Mouse (Mus musculus): Measurements from ENCODE around the gene Gm525. TPM values are rescaled to one million over a fixed set of nuclear protein-coding genes. Genes with fewer than 3 reads are reported as not detected.

The Gm525 gene
- polyA plus RNA-seq, 1 experiment: not detected

GRCm38 (mm10) chr11:89068649-89069048 lies 5.0 kb upstream of the Gm525 start:
- TF ChIP-seq POLR2A (IDR thresholded peaks at IDR 0.05; ENCODE audit: low read depth, low read length) (no peak), CTCF (IDR thresholded peaks at IDR 0.05; ENCODE audit: extremely low read depth, insufficient read length, insufficient replicate concordance, low read depth, low read length) (no peak)
- no peak overlapping the region for H3K27ac ChIP-seq (ENCODE audit: insufficient read depth, low read depth, low read length)
- no peaks in the 10 kb centered on the region for H3K4me1 ChIP-seq (ENCODE audit: control insufficient read depth, insufficient read depth, insufficient read length, low read length)
- no peak overlapping the region for H3K4me3 ChIP-seq (ENCODE audit: low read depth, low read length)
- WGBS: 89% methylated on average over 14 of the region's 14 CpGs
- H3K27me3 ChIP-seq (ENCODE audit: control insufficient read depth, insufficient read depth, low read length): no peaks in the 10 kb centered on the region
- no peaks in the 10 kb centered on the region for H3K36me3 ChIP-seq (ENCODE audit: control insufficient read depth, insufficient read depth, low read length)

DNA sequence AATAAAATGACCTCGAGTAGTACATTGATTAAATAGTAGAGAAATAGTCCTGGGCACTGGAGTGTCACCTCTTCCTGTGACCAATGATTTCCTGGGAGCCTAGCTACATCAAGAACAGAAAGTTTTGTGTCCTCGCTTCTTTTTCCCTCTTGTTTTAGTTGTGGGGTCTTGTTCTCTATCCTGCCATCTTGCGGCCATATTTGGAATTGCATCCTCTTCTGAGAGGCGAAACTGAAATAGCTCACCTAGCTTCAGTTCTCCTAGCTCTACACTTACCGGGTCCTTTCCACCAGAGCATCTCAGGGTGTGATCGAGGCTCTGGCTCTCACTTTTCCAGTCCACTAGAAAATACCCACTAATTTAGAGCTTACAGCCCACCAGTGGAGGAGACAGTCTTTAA lies 4.3 kb upstream of the Gm525 start:
- Histone ChIP-seq H3K27me3 (ENCODE audit: control insufficient read depth, insufficient read depth, low read length) (no peaks in the 10 kb centered on the region), H3K4me1 (ENCODE audit: control insufficient read depth, insufficient read depth, insufficient read length, low read length) (no peaks in the 10 kb centered on the region), H3K27ac (ENCODE audit: insufficient read depth, low read depth, low read length) (no peak overlapping the region), H3K4me3 (ENCODE audit: low read depth, low read length) (no peak overlapping the region), H3K36me3 (ENCODE audit: control insufficient read depth, insufficient read depth, low read length) (no peaks in the 10 kb centered on the region)
- WGBS: 9% methylated on average over 6 of the region's 6 CpGs
- TF ChIP-seq POLR2A (IDR thresholded peaks at IDR 0.05; ENCODE audit: low read depth, low read length) (no peak), CTCF (IDR thresholded peaks at IDR 0.05; ENCODE audit: extremely low read depth, insufficient read length, insufficient replicate concordance, low read depth, low read length) (peak; percentile 41; the same call in 1 of the 2 replicates)

- Histone ChIP-seq H3K27ac (ENCODE audit: insufficient read depth, low read depth, low read length) (no peak overlapping the region), H3K4me3 (ENCODE audit: low read depth, low read length) (no peak overlapping the region), H3K4me1 (ENCODE audit: control insufficient read depth, insufficient read depth, insufficient read length, low read length) (no peaks in the 10 kb centered on the region), H3K27me3 (ENCODE audit: control insufficient read depth, insufficient read depth, low read length) (no peaks in the 10 kb centered on the region), H3K36me3 (ENCODE audit: control insufficient read depth, insufficient read depth, low read length) (no peaks in the 10 kb centered on the region)
- no peak for TF ChIP-seq POLR2A (IDR thresholded peaks at IDR 0.05; ENCODE audit: low read depth, low read length)
- no peak for TF ChIP-seq CTCF (IDR thresholded peaks at IDR 0.05; ENCODE audit: extremely low read depth, insufficient read length, insufficient replicate concordance, low read depth, low read length)
- WGBS: 66% methylated on average over 5 of the region's 5 CpGs
These were observed 2.1 kb upstream of the Gm525 start for GRCm38 (mm10) chr11:89071522-89071921.

DNA sequence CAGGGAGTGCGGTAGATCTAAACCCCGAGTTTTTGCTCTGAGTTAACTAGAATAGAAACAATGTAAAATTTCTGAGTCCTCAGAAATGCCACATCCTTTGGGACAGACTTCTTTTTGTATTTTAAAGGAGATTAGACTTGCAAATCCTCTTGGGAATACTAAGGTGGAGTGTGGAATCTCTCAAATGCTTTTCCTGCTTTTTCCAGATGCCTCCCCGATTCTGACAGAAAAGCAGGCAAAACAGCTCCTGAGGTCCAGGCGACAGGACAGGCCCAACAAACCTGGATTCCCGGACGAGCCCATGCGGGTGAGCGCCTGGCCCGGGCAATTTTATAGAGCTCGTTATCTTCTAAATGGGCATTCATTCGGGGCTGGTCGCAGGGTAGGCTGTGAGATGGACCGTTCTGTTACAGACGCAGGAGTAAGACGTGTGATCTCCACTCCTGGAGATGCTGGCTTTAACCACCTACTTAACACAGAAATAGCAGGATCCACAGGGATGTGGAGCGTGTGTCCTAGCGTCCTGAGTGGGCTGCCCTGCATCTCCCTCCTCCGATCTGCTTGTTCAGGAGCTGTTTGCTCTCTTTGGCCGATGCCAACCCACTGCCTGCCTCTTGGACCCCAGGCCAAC lies 1.3 kb downstream of the Gm525 start:
- TF ChIP-seq POLR2A (IDR thresholded peaks at IDR 0.05; ENCODE audit: low read depth, low read length): no peak
- TF ChIP-seq CTCF (IDR thresholded peaks at IDR 0.05; ENCODE audit: extremely low read depth, insufficient read length, insufficient replicate concordance, low read depth, low read length): no peak
- no peak overlapping the region for H3K27ac ChIP-seq (ENCODE audit: insufficient read depth, low read depth, low read length)
- 73% methylated on average over 19 of the region's 19 CpGs for WGBS
- no peaks in the 10 kb centered on the region for H3K36me3 ChIP-seq (ENCODE audit: control insufficient read depth, insufficient read depth, low read length)
- H3K4me1 ChIP-seq (ENCODE audit: control insufficient read depth, insufficient read depth, insufficient read length, low read length): no peaks in the 10 kb centered on the region
- no peak overlapping the region for H3K4me3 ChIP-seq (ENCODE audit: low read depth, low read length)
- no peaks in the 10 kb centered on the region for H3K27me3 ChIP-seq (ENCODE audit: control insufficient read depth, insufficient read depth, low read length)

- Histone ChIP-seq H3K4me1 (ENCODE audit: control insufficient read depth, insufficient read depth, insufficient read length, low read length) (no peaks in the 10 kb centered on the region), H3K4me3 (ENCODE audit: low read depth, low read length) (no peak overlapping the region), H3K36me3 (ENCODE audit: control insufficient read depth, insufficient read depth, low read length) (no peaks in the 10 kb centered on the region), H3K27ac (ENCODE audit: insufficient read depth, low read depth, low read length) (no peak overlapping the region), H3K27me3 (ENCODE audit: control insufficient read depth, insufficient read depth, low read length) (no peaks in the 10 kb centered on the region)
- WGBS: 49% methylated on average over 4 of the region's 4 CpGs
- TF ChIP-seq CTCF (IDR thresholded peaks at IDR 0.05; ENCODE audit: extremely low read depth, insufficient read length, insufficient replicate concordance, low read depth, low read length) (no peak), POLR2A (IDR thresholded peaks at IDR 0.05; ENCODE audit: low read depth, low read length) (no peak)
These were observed 2.8 kb downstream of the Gm525 start for GRCm38 (mm10) chr11:89076370-89076821.

- WGBS: 70% methylated on average over 8 of the region's 8 CpGs
- TF ChIP-seq POLR2A (IDR thresholded peaks at IDR 0.05; ENCODE audit: low read depth, low read length) (no peak), CTCF (IDR thresholded peaks at IDR 0.05; ENCODE audit: extremely low read depth, insufficient read length, insufficient replicate concordance, low read depth, low read length) (no peak)
- Histone ChIP-seq H3K4me1 (ENCODE audit: control insufficient read depth, insufficient read depth, insufficient read length, low read length) (no peaks in the 10 kb centered on the region), H3K27me3 (ENCODE audit: control insufficient read depth, insufficient read depth, low read length) (no peaks in the 10 kb centered on the region), H3K36me3 (ENCODE audit: control insufficient read depth, insufficient read depth, low read length) (no peaks in the 10 kb centered on the region), H3K27ac (ENCODE audit: insufficient read depth, low read depth, low read length) (0 out of 2 replicates have a peak overlapping the region, but pooled peaks have one; percentile 19), H3K4me3 (ENCODE audit: low read depth, low read length) (no peak overlapping the region)
These were observed 4.0 kb downstream of the Gm525 start for GRCm38 (mm10) chr11:89077601-89078000.

DNA sequence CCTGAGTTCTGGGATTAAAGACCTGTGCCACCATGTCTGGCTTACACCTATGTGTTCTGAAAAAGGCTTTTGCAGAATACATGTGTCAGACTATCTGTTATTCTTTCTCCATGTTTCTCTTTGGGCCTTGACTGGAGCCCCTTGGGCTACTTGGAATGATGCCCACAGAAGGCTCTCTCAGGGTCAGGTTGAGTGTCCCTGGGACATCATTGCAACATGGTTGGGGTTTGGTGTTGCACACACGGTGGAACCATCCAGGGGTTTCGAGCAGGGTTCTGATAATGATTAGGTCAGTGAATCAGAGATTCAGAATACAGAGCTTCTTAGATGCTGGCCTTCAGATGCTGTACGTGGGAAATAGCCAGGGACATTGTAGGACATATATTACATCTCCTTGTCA lies 4.7 kb downstream of the Gm525 start:
- Histone ChIP-seq H3K36me3 (ENCODE audit: control insufficient read depth, insufficient read depth, low read length) (no peaks in the 10 kb centered on the region), H3K4me1 (ENCODE audit: control insufficient read depth, insufficient read depth, insufficient read length, low read length) (no peaks in the 10 kb centered on the region), H3K27me3 (ENCODE audit: control insufficient read depth, insufficient read depth, low read length) (no peaks in the 10 kb centered on the region), H3K27ac (ENCODE audit: insufficient read depth, low read depth, low read length) (peak overlapping the region; percentile 19; the same call in 1 of the 2 replicates), H3K4me3 (ENCODE audit: low read depth, low read length) (no peak overlapping the region)
- no peak for TF ChIP-seq POLR2A (IDR thresholded peaks at IDR 0.05; ENCODE audit: low read depth, low read length)
- no peak for TF ChIP-seq CTCF (IDR thresholded peaks at IDR 0.05; ENCODE audit: extremely low read depth, insufficient read length, insufficient replicate concordance, low read depth, low read length)
- WGBS: 84% methylated on average over 3 of the region's 3 CpGs
